Mouse (Mus musculus) embryonic facial prominence, embryonic 15.5 days (tissue): ENCODE measurements around the gene Atxn1. TPM values are rescaled to one million over a fixed set of nuclear protein-coding genes. Genes with fewer than 3 reads are reported as not detected.

Experiments
- ATAC-seq: fragments of 200-750 bp; cut with Nextera tagmentation; 2 replicates; pipeline ENCODE4 v1.8.0; 2017; ENCODE audit warnings: low read depth, moderate TSS enrichment; ENCODE audit not compliant: insufficient number of reproducible peaks, low FRiP score, low TSS enrichment
- H3K27ac ChIP-seq: fragments of 300-500 bp; sonication (generic); replicated peaks from 2 replicates; pipeline ENCODE4 v1.5.1; 2015; ENCODE audit warnings: mild to moderate bottlenecking, inconsistent platforms
- H3K27me3 ChIP-seq: fragments of 300-500 bp; sonication (generic); 2 replicates; pipeline ENCODE4 v1.6.1; 2015; ENCODE audit warnings: inconsistent platforms
- H3K36me3 ChIP-seq: fragments of 300-500 bp; sonication (generic); 2 replicates; pipeline ENCODE4 v1.6.1; 2015; ENCODE audit warnings: mild to moderate bottlenecking, inconsistent platforms
- H3K4me1 ChIP-seq: fragments of 300-500 bp; sonication (generic); 2 replicates; pipeline ENCODE4 v1.6.1; 2015; ENCODE audit warnings: inconsistent platforms
- H3K4me2 ChIP-seq: fragments of 300-500 bp; sonication (generic); replicated peaks from 2 replicates; pipeline ENCODE4 v1.6.1; 2015; ENCODE audit warnings: mild to moderate bottlenecking, inconsistent platforms
- H3K4me3 ChIP-seq: fragments of 300-500 bp; sonication (generic); replicated peaks from 2 replicates; pipeline ENCODE4 v1.5.1; 2015; ENCODE audit warnings: mild to moderate bottlenecking, inconsistent platforms
- H3K9ac ChIP-seq: fragments of 300-500 bp; sonication (generic); 2 replicates; pipeline ENCODE4 v1.6.1; 2015; ENCODE audit warnings: inconsistent platforms
- H3K9me3 ChIP-seq: fragments of 300-500 bp; sonication (generic); replicated peaks from 2 replicates; pipeline ENCODE4 v1.6.1; 2016; ENCODE audit warnings: inconsistent platforms
- WGBS: fragments of 180-500 bp; shearing (Covaris S2); methylation state at CpG from one replicate; pipeline ENCODE4 v1.1.7; 2015; 5-methylcytosine and 5-hydroxymethylcytosine counted together
- polyA plus RNA-seq: library from polyadenylated mRNA; unstranded; fragments of >200 nt; fragmentation: Nextera tagmentation; extraction: Ambion mirVana; gene quantifications from 2 replicates; pipeline ENCODE4 v1.2.1, GENCODE M21; 2015

Atxn1 gene
- polyA plus RNA-seq, 1 experiment from 2014 or later: 7.2 TPM

DNA sequence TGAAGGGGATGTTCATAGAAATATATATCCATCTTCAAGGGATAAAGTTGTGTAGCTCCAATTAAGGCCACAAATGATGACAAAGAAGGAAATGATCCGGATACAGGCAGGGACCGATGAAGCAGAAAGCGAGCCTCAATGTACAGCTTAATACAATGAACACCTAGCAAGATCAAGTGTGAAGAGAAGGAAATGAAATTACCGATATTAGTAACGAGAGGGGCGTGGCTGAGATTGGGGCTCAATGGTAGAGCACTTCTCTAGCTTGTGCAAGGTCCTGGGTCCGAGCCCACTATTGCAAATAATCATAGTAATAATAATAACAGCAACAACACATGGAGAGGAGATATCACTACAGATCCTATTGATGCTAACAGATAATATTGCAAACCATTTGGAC is 54.5 kb downstream of the Atxn1 start:
- 91% methylated on average over 7 of the region's 7 CpGs for WGBS
- Histone ChIP-seq H3K9ac (no peak overlapping the region), H3K4me2 (no peak overlapping the region), H3K27ac (no peak overlapping the region), H3K4me3 (no peak overlapping the region), H3K27me3 (no peaks in the 10 kb centered on the region), H3K9me3 (no peaks in the 10 kb centered on the region), H3K4me1 (peaks cover 17% of the 10 kb centered on the region), H3K36me3 (no peaks in the 10 kb centered on the region)
- ATAC-seq: no peak

DNA sequence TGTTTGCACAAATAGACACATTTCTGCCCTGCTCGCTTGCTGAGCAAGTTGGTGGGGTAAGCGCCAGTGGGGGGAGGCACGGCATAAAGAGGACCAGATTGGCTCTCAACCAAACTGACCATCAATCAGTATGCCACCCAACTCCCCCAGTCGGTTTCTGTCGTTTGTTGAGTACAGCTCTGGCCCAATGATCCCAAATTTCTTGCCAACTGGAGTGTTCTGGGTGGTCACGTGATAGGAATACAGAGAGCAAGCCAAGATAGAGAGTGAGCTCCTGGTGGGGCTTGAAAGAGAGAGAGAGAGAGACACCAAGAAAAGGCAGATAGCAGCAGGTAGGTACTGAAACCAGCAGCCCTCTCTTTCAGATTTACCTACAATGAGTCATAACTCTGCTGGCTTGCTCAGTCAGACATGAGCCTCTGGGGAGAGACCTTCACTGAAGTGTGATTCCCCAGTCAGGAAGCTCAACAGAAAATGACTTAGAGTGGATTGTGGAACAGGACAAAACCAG is 57.6 kb downstream of the Atxn1 start:
- H3K27ac ChIP-seq: no peak overlapping the region
- H3K4me1 ChIP-seq: peaks cover 17% of the 10 kb centered on the region; the same call in 1 of the 2 replicates
- H3K9ac ChIP-seq: no peak overlapping the region
- H3K27me3 ChIP-seq: no peaks in the 10 kb centered on the region
- H3K9me3 ChIP-seq: no peaks in the 10 kb centered on the region
- no peak overlapping the region for H3K4me3 ChIP-seq
- ATAC-seq: no peak
- 75% methylated on average over 6 of the region's 6 CpGs for WGBS
- no peak overlapping the region for H3K4me2 ChIP-seq
- no peaks in the 10 kb centered on the region for H3K36me3 ChIP-seq

DNA sequence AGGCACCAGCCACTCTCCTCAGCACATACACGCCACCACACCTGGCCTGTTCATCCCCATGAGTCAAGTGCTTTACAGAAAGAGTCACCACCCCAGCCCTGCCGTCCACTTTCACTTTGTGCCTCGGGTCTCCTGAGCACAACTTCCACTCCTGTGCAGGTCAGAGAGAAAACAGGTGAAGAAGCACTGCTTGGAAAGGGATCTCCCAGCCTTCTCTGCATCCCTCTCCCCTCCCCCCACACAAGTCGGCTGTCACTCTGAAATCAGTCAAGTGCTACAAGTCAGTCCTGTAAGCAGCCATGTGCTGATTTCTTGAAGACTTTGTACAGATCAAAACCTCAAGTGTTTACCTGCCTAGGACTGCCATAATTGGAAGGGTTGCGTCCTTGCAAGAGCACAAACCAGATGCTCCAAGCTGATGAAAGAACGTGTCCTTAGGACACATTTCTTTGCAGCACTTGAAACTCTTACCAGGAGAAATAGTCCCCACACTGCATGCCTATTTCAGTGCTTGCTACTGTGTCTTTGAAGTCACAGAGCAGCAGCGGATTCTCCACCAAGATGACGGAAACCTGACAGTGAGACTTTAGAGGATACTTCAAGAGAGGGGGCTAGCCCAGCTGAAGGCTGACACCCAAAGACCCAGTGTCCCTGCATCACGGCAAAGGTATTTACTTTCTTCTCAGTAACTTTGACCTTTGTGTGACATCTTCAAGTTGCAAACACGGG is 58.2 kb downstream of the Atxn1 start:
- Histone ChIP-seq H3K4me1 (peaks cover 17% of the 10 kb centered on the region; the same call in 1 of the 2 replicates), H3K4me3 (no peak overlapping the region), H3K27me3 (no peaks in the 10 kb centered on the region), H3K9ac (no peak overlapping the region), H3K36me3 (no peaks in the 10 kb centered on the region), H3K9me3 (no peaks in the 10 kb centered on the region), H3K4me2 (no peak overlapping the region), H3K27ac (no peak overlapping the region)
- ATAC-seq: no peak
- 48% methylated on average over 10 of the region's 10 CpGs for WGBS

DNA sequence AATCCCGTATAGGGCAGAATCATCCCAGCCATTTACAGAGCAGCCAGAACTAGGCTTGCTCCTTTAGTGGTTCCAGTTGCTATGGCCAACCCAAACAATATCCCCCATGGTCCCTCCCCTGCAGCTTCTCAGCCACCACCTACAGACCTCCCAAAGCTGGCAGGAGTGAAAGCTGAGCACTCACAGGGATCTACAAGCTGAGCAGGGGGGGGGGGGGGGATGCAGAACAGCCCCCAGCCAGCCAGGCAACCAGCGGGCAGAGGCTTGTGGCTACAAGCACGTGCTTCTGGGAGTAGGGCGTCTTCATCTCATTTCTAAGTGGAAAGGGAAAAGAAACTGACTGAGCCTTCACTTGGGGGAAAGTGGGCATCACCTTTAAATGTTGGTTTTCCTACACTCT is 59.9 kb downstream of the Atxn1 start:
- Histone ChIP-seq H3K9me3 (no peaks in the 10 kb centered on the region), H3K4me3 (no peak overlapping the region), H3K36me3 (no peaks in the 10 kb centered on the region), H3K4me2 (no peak overlapping the region), H3K27me3 (no peaks in the 10 kb centered on the region), H3K27ac (no peak overlapping the region), H3K4me1 (peaks cover 17% of the 10 kb centered on the region; the same call in 1 of the 2 replicates), H3K9ac (no peak overlapping the region)
- ATAC-seq: no peak
- 17% methylated on average over 4 of the region's 4 CpGs for WGBS

DNA sequence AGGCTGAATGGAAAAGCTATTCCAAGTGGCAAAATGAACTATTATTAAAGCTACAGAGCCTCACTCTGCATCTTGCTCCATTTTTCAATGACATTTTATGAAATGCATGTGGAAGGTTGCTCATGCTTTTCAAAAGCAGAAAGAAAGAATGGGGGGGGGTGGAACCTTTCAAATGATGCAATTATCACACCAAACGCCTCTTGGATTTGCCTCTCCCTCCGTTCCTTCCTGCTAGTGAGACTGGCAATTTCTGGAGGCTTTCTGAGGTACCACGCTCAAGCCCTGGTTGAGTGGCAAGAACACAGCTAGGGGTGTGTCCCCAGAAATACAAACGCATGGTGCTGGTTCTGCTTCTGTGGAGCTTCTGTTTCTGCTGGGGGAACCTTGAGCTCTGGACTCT is 60.4 kb downstream of the Atxn1 start:
- Histone ChIP-seq H3K4me3 (no peak overlapping the region), H3K9ac (no peak overlapping the region), H3K9me3 (no peaks in the 10 kb centered on the region), H3K36me3 (no peaks in the 10 kb centered on the region), H3K27ac (no peak overlapping the region), H3K4me2 (no peak overlapping the region), H3K27me3 (no peaks in the 10 kb centered on the region), H3K4me1 (peaks cover 17% of the 10 kb centered on the region; the same call in 1 of the 2 replicates)
- no peak for ATAC-seq
- 75% methylated on average over 4 of the region's 4 CpGs for WGBS

DNA sequence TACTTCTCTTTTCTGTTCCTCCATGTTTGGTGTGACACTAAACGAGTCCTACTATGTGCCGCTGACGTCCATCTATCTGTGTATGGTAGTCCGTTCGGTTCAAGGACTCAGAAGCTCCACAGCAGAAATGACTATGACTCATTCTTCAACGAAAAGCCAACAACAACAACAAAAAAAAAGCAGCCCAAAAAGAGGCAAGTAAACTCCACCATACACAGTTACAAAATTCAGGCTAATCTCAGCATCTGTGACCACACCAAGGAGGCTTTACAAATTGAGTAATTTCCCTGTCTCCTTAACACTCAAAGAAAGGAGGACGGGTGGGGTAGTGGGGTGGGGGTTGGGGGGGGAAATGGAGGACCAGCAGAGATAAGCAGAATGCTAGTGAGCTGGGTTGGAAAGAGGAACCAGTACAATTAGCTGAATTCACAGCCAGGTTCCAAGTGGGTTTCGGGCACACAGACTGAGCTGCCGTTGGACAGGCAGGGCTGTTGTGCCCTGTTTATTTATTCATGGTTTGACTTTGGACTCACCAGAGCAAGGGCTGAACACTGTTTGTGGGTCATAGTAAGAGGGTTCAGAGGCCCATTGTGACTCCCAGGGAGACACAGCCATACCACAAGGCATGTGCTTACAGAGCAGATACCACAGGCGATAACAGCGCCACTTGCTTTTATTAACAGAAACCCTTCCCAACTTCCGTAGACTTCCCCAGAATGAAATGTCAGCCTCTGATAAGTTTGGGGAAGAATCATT is 61.1 kb downstream of the Atxn1 start:
- Histone ChIP-seq H3K4me3 (no peak overlapping the region), H3K4me1 (peaks cover 17% of the 10 kb centered on the region; the same call in 1 of the 2 replicates), H3K4me2 (no peak overlapping the region), H3K9me3 (no peaks in the 10 kb centered on the region), H3K27ac (no peak overlapping the region), H3K36me3 (no peaks in the 10 kb centered on the region), H3K27me3 (no peaks in the 10 kb centered on the region), H3K9ac (no peak overlapping the region)
- 77% methylated on average over 12 of the region's 12 CpGs for WGBS
- ATAC-seq: no peak

DNA sequence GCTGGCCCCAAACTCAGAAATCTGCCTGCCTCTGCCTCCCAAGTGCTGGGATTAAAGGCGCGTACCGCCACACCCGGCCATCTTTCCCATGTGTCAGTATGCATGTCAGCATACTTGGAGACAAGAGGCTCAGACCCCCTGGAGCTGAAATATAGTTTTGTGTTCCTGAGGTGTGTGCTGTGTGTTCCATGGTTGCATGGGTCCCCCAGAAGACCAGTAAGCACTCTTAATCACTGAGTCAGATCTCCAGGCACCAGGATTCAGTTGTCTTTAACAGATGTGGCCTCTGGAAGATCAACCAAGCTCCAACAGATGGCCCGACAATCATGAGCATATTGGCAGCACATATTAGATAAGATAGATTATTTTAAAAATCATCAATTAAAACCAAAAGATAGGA is 62.4 kb downstream of the Atxn1 start:
- Histone ChIP-seq H3K4me2 (no peak overlapping the region), H3K9me3 (no peaks in the 10 kb centered on the region), H3K36me3 (no peaks in the 10 kb centered on the region), H3K27me3 (no peaks in the 10 kb centered on the region), H3K4me1 (peaks cover 17% of the 10 kb centered on the region; the same call in 1 of the 2 replicates), H3K9ac (no peak overlapping the region), H3K4me3 (no peak overlapping the region), H3K27ac (no peak overlapping the region)
- 97% methylated on average over 5 of the region's 5 CpGs for WGBS
- no peak for ATAC-seq

DNA sequence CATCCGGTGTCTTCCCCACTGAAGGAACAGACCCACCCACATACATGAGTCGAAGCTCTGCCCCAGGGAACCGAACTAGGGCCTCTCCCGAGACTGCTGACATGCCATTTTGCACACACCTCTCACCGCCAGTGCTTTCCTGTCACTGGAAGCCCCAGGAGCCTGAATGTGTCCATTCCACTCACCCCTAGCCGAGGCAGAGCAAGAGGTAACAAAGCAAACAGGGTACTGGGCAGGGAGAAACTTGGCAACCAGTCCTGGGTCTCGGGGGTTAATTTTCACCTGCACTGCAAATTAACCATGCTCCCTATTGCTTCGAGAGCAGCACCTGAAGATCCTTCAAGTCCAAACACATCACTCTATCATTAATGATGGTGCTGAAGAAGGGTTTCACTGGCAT is 64.0 kb downstream of the Atxn1 start:
- H3K27ac ChIP-seq: no peak overlapping the region
- peaks cover 8% of the 10 kb centered on the region; the same call in 1 of the 2 replicates for H3K4me1 ChIP-seq
- H3K4me2 ChIP-seq: no peak overlapping the region
- WGBS: 69% methylated on average over 8 of the region's 8 CpGs
- no peak overlapping the region for H3K4me3 ChIP-seq
- H3K36me3 ChIP-seq: no peaks in the 10 kb centered on the region
- H3K27me3 ChIP-seq: no peaks in the 10 kb centered on the region
- no peak for ATAC-seq
- no peak overlapping the region for H3K9ac ChIP-seq
- H3K9me3 ChIP-seq: no peaks in the 10 kb centered on the region

DNA sequence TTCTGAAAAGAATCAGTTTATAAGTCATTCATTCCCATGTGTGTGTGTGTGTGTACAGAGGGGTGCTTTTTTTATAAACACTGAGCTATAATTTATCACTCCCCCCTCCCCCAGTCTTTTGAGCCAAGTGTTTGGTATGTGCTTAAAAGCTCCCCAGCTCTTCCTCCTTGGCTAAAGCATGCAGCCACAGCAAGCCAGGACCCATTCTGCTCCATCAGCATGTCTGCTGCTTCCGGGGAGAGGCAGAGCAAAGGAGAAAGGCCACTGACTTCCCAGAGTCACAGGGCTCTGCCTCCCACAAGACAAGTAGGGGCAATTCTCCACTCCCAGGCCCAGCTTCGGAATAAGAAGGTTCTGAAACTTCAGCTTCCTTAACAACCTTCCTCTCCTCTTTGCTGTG is 67.2 kb downstream of the Atxn1 start:
- no peak for ATAC-seq
- Histone ChIP-seq H3K27ac (0 out of 2 replicates have a peak overlapping the region, but pooled peaks have one; percentile 39), H3K36me3 (no peaks in the 10 kb centered on the region), H3K27me3 (no peaks in the 10 kb centered on the region), H3K4me1 (no peaks in the 10 kb centered on the region), H3K4me3 (no peak overlapping the region), H3K9me3 (no peaks in the 10 kb centered on the region), H3K9ac (no peak overlapping the region), H3K4me2 (no peak overlapping the region)
- WGBS: 47% methylated on average over 2 of the region's 2 CpGs

DNA sequence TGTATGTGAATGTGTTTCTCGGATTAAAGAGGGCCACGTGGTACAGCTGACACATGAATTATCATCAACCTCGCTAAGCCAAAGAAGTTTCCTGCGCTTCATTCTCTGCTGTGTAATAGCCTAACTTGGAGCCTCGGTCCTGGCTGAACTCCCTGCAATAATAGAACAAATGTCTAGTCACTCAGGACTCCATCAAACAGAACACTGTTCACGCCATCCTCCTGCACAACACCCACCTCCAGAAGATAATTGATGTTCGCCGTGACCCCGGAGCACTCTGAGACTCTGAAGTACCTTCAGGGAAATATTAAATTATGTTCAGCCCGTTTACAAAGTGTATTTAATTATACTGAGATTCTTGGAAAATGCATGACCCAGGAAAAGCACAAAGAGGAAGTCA is 70.0 kb downstream of the Atxn1 start:
- ATAC-seq: no peak
- H3K4me2 ChIP-seq: no peak overlapping the region
- 44% methylated on average over 10 of the region's 10 CpGs for WGBS
- H3K36me3 ChIP-seq: no peaks in the 10 kb centered on the region
- no peaks in the 10 kb centered on the region for H3K4me1 ChIP-seq
- no peak overlapping the region for H3K9ac ChIP-seq
- H3K4me3 ChIP-seq: no peak overlapping the region
- H3K9me3 ChIP-seq: no peaks in the 10 kb centered on the region
- H3K27ac ChIP-seq: no peak overlapping the region
- no peaks in the 10 kb centered on the region for H3K27me3 ChIP-seq

DNA sequence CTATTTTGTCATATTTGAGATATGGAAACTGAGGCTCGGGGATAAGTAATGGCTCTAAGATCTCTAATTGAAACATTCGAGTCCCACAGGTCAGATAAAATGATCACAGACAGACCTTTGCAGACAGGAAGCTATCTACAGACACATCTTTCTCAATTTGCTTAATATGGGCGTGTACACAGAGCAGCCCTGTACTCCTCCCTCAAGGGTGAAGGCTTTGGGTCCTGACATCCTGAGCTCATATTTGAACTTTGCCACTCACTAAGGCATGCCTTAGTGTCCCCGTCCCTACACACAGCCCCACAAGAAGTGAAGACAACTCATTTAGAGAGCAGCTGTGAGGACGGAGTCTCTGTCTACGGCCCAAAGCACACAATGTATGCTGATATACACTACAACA is 70.6 kb downstream of the Atxn1 start:
- Histone ChIP-seq H3K36me3 (no peaks in the 10 kb centered on the region), H3K27me3 (no peaks in the 10 kb centered on the region), H3K4me3 (no peak overlapping the region), H3K4me1 (no peaks in the 10 kb centered on the region), H3K4me2 (no peak overlapping the region), H3K27ac (no peak overlapping the region), H3K9me3 (no peaks in the 10 kb centered on the region), H3K9ac (no peak overlapping the region)
- no peak for ATAC-seq
- WGBS: 73% methylated on average over 6 of the region's 6 CpGs
